Mouse (Mus musculus): ENCODE data around the gene Dixdc1. TPM values are rescaled to one million over a fixed set of nuclear protein-coding genes. Genes with fewer than 3 reads are reported as not detected.

Dixdc1 gene
- polyA plus RNA-seq, 1 experiment = 9.9 TPM

- no peak for TF ChIP-seq POLR2A (IDR thresholded peaks at IDR 0.05; ENCODE audit: borderline replicate concordance, extremely low read depth, low read depth, low read length)
- Histone ChIP-seq H3K4me1 (ENCODE audit: control insufficient read depth, insufficient read depth, low read length) (peaks cover 3% of the 10 kb centered on the region; the same call in 1 of the 2 replicates), H3K4me3 (replicated peaks; ENCODE audit: extremely low read depth, low read depth, low read length) (peak overlapping the region; percentile 54)
- WGBS = 62% methylated on average over 6 of the region's 6 CpGs
- no peak for DNase-seq
Measured at GRCm38 (mm10) chr9:50750706-50751105, 11.4 kb upstream of the Dixdc1 start.

DNA sequence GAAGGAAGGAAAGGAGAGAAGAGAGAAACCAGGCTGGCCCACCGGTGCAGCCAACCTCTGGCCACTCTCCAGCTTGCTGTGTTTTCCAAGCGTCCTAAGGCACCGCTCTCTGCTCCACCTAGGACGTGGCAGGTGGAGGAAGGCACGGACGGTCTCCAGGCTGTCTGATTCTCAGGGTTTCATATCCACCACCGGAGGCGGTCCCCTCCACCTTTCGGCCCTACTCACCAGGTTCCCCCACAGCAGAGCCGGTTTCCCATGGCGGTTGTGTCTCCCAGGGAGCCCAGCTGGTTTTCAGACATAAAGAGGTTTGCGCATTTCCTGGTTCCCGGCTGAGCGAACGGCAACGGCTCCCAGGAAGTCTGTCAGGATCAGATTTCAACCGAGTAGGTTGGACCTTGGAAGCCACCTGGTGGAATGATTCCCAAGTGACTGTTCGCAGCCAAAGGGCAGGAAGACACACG lies 6.9 kb upstream of the Dixdc1 start, which contains the start of gene 2310030G06Rik:
2310030G06Rik (minus strand) TSS at position 323 of the 464 bp plus-strand sequence.
- DNase-seq = peak; percentile 67
- TF ChIP-seq CTCF (IDR thresholded peaks at IDR 0.05; ENCODE audit: insufficient read depth, low read length) = 0 out of 2 replicates have a peak, but pooled peaks have one; percentile 18
- peak; percentile 61; the same call in 1 of the 2 replicates for TF ChIP-seq POLR2A (IDR thresholded peaks at IDR 0.05; ENCODE audit: borderline replicate concordance, extremely low read depth, low read depth, low read length)
- Histone ChIP-seq H3K4me1 (ENCODE audit: control insufficient read depth, insufficient read depth, low read length) (peaks cover 6% of the 10 kb centered on the region; the same call in 1 of the 2 replicates), H3K4me3 (replicated peaks; ENCODE audit: extremely low read depth, low read depth, low read length) (peak within 1 kb of the TSS; percentile 81)
- WGBS = 12% methylated on average over 19 of the region's 19 CpGs

DNA sequence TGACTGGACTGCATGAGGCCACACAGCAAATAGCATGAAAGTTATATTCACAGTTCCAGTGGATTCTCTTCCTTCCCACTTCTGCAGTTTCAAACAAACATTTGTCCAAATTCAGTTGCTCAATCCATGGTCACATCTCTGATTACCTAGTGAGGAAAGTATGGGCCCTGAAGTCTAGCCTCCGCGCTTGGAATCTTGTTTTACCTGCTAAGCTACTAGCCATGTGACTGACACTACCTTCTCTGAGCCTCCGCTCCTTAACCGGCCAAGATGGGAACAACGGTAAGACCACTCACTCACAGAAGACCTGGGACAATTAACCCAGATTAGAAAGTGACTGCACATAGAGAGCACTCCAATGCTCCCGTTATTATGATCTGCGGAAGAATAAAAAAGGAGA lies 6.5 kb upstream of the Dixdc1 start:
- DNase-seq = peak; percentile 56
- 30% methylated on average over 7 of the region's 7 CpGs for WGBS
- H3K4me3 ChIP-seq (replicated peaks; ENCODE audit: extremely low read depth, low read depth, low read length) = peak overlapping the region; percentile 81
- peaks cover 6% of the 10 kb centered on the region; the same call in 1 of the 2 replicates for H3K4me1 ChIP-seq (ENCODE audit: control insufficient read depth, insufficient read depth, low read length)
- TF ChIP-seq POLR2A (IDR thresholded peaks at IDR 0.05; ENCODE audit: borderline replicate concordance, extremely low read depth, low read depth, low read length) (no peak), CTCF (IDR thresholded peaks at IDR 0.05; ENCODE audit: insufficient read depth, low read length) (no peak)

DNA sequence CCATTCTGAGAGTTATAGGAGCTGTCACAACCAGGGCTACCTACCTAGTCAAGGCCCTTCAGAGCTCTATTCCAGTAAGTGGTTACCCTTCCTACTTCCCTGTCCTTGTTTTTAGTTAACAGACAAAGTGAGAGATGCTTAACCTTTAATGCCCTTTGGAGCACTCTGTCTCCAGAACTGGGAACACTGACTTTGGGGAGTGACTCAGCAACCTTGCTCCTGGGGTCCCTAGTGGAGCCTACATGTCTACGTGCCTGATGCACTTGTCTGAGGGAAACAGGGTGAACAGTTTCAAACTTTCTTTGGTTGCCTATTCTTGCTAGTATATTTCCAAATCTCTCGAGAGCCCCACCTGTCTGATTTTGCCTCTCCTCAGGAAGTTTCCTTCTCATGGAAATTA lies 3.4 kb upstream of the Dixdc1 start:
- WGBS = 38% methylated on average over 2 of the region's 2 CpGs
- Histone ChIP-seq H3K4me1 (ENCODE audit: control insufficient read depth, insufficient read depth, low read length) (peaks cover 5% of the 10 kb centered on the region; the same call in 1 of the 2 replicates), H3K4me3 (replicated peaks; ENCODE audit: extremely low read depth, low read depth, low read length) (no peak overlapping the region)
- no peak for DNase-seq
- TF ChIP-seq POLR2A (IDR thresholded peaks at IDR 0.05; ENCODE audit: borderline replicate concordance, extremely low read depth, low read depth, low read length) (no peak), CTCF (IDR thresholded peaks at IDR 0.05; ENCODE audit: insufficient read depth, low read length) (no peak)

GRCm38 (mm10) chr9:50742261-50742660 lies 2.9 kb upstream of the Dixdc1 start:
- no peak for TF ChIP-seq POLR2A (IDR thresholded peaks at IDR 0.05; ENCODE audit: borderline replicate concordance, extremely low read depth, low read depth, low read length)
- TF ChIP-seq CTCF (IDR thresholded peaks at IDR 0.05; ENCODE audit: insufficient read depth, low read length) = no peak
- DNase-seq = no peak
- 63% methylated on average over 3 of the region's 3 CpGs for WGBS
- Histone ChIP-seq H3K4me1 (ENCODE audit: control insufficient read depth, insufficient read depth, low read length) (peaks cover 5% of the 10 kb centered on the region; the same call in 1 of the 2 replicates), H3K4me3 (replicated peaks; ENCODE audit: extremely low read depth, low read depth, low read length) (no peak overlapping the region)

DNA sequence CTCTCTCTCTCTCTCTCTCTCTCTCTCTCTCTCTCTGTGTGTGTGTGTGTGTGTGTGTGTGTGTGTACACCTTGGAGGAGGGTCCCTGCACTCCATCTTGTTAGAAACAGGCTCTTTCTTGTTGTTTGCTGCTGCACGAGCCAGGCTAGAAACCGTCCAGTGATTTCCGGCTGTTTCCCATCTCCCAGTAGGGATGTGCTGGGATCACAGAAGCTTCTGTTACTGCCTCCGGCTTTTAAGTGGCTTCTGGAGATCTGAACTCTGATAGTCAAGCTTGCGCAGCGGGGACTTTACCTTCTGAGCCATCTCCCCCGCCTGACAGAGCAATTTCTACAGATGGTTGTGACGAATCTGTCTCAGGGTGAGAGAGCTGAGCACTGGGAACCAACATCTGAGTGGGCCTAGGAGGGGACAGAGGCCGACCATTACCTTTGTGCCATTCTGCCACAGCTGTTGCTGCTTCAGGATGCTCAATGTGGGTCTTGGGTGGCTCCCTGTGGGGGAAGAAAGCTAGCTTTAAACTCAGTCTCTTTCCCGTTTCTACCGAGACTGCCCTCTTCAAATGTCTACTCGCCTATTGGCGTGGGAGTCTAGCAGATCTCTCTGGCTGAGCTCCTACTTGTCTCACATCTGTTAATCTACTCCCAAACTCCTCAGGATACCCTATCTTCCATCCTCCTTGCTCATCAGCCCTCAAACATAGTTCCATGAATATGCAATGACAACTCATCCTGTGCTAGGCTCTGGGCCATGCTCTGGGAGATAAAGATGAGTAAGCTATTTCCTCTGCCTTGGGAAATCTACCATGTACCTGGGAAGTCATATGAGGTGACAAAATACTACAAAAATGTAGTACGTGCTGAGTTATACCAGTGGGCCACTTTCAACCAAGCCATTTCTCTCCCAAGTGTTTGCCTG lies 1.8 kb upstream of the Dixdc1 start:
- WGBS = 88% methylated on average over 14 of the region's 14 CpGs
- peaks cover 5% of the 10 kb centered on the region; the same call in 1 of the 2 replicates for H3K4me1 ChIP-seq (ENCODE audit: control insufficient read depth, insufficient read depth, low read length)
- H3K4me3 ChIP-seq (replicated peaks; ENCODE audit: extremely low read depth, low read depth, low read length) = no peak overlapping the region
- TF ChIP-seq CTCF (IDR thresholded peaks at IDR 0.05; ENCODE audit: insufficient read depth, low read length) (no peak), POLR2A (IDR thresholded peaks at IDR 0.05; ENCODE audit: borderline replicate concordance, extremely low read depth, low read depth, low read length) (no peak)
- DNase-seq = no peak

GRCm38 (mm10) chr9:50734989-50735388 lies 4.3 kb downstream of the Dixdc1 start:
- WGBS = 2% methylated on average over 9 of the region's 9 CpGs
- DNase-seq = peak; percentile 41
- TF ChIP-seq CTCF (IDR thresholded peaks at IDR 0.05; ENCODE audit: insufficient read depth, low read length) (peak; percentile 64), POLR2A (IDR thresholded peaks at IDR 0.05; ENCODE audit: borderline replicate concordance, extremely low read depth, low read depth, low read length) (no peak)
- H3K4me1 ChIP-seq (ENCODE audit: control insufficient read depth, insufficient read depth, low read length) = 0 out of 2 replicates have a peak, but pooled peaks cover 2% of the 10 kb centered on the region
- no peak overlapping the region for H3K4me3 ChIP-seq (replicated peaks; ENCODE audit: extremely low read depth, low read depth, low read length)

DNA sequence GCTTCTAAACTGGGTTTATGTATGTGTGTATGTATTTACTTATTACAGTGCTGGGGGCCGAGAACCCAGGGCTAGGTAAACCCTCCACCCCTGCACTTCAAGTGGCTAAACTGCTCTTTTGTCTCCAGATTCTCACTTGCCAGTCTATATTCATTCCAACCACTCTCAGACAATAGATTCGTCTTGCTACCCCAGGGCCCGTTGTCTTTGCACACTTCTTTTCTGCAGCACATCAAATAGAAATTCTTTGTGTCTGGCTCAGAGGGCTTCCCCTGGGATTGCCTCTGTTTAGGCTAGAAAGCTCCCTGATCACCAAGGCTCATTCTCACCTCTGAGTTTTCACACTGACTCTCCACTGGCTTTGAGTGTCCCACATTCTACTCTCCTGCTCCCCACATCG lies 6.8 kb downstream of the Dixdc1 start:
- 42% methylated on average over 4 of the region's 4 CpGs for WGBS
- DNase-seq = no peak

DNA sequence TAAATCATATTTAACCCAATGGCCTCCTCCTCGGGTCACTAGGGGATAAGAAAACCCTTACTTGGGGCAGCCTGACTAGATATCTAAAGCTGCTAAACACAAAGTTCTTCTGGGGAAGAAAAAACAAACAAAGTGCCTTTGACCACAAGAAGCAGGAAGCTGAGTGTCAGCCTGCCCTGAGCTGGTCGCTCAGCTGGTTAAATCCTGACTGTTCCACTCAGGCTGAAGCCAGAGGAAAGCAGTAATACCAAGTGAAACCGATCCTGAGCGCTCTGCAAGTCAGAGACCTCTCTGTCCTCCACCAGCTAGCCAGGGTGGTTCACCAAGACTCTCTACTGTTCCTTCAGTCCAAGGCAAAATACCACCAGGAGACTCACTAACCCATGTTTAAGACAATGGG lies 9.7 kb downstream of the Dixdc1 start:
- DNase-seq = no peak
- H3K4me1 ChIP-seq (ENCODE audit: control insufficient read depth, insufficient read depth, low read length) = peaks cover 3% of the 10 kb centered on the region; the same call in 1 of the 2 replicates
- TF ChIP-seq POLR2A (IDR thresholded peaks at IDR 0.05; ENCODE audit: borderline replicate concordance, extremely low read depth, low read depth, low read length) = no peak
- TF ChIP-seq CTCF (IDR thresholded peaks at IDR 0.05; ENCODE audit: insufficient read depth, low read length) = no peak
- no peak overlapping the region for H3K4me3 ChIP-seq (replicated peaks; ENCODE audit: extremely low read depth, low read depth, low read length)
- WGBS = 31% methylated on average over 4 of the region's 4 CpGs

More for the DNA sequence above, 6.8 kb downstream of the Dixdc1 start:
- TF ChIP-seq POLR2A (IDR thresholded peaks at IDR 0.05; ENCODE audit: borderline replicate concordance, extremely low read depth, low read depth, low read length) (no peak), CTCF (IDR thresholded peaks at IDR 0.05; ENCODE audit: insufficient read depth, low read length) (no peak)
- Histone ChIP-seq H3K4me1 (ENCODE audit: control insufficient read depth, insufficient read depth, low read length) (peaks cover 3% of the 10 kb centered on the region; the same call in 1 of the 2 replicates), H3K4me3 (replicated peaks; ENCODE audit: extremely low read depth, low read depth, low read length) (no peak overlapping the region)

Measured in lung, adult 2 months (tissue).